20 mouse cellular contexts compared by ENCODE assay signal in genomic region chr2:51250798-51251197, GRCm38 (mm10).
DNase-seq lines count a peak whose midpoint lies in the region; ATAC-seq and TF ChIP-seq lines count a peak whose summit lies in the region.
"Had no signal": no experiment of that assay in that cellular context is flagged by ENCODE, and none has a peak within 500 bp of the region (broad histone marks: within the 10 kb centered on the region; RNA-seq: fewer than 3 reads in every experiment).

No protein-coding gene starts in this region.

- no peak for TF ChIP-seq CTCF in midbrain, postnatal 0 days (IDR thresholded peaks at IDR 0.05)

- no peak overlapping the region for H3K4me3 ChIP-seq in hindbrain, embryonic 14.5 days (replicated peaks; ENCODE audit: low read length)
- no peak overlapping the region for H3K4me3 ChIP-seq in hindbrain, embryonic 16.5 days (ENCODE audit: low read length)
- H3K4me3 ChIP-seq in midbrain, embryonic 11.5 days (ENCODE audit: low read depth, low read length) = no peak overlapping the region
- H3K4me3 ChIP-seq in midbrain, embryonic 13.5 days (replicated peaks) = no peak overlapping the region
- H3K4me3 ChIP-seq in embryonic facial prominence, embryonic 14.5 days (ENCODE audit: low read depth, low read length) = no peak overlapping the region
- H3K4me3 ChIP-seq in midbrain, postnatal 0 days (ENCODE audit: low read depth, low read length) = no peak overlapping the region
- H3K4me3 ChIP-seq: embryonic facial prominence, embryonic 15.5 days; forebrain, embryonic 10.5 days; gastrocnemius, adult 2 months; heart, embryonic 12.5 days; layer of hippocampus, adult 2 months had no signal

- no peak overlapping the region for H3K27ac ChIP-seq in hindbrain, embryonic 14.5 days
- H3K27ac ChIP-seq in hindbrain, embryonic 16.5 days (ENCODE audit: low read depth, low read length) = no peak overlapping the region
- no peak overlapping the region for H3K27ac ChIP-seq in midbrain, embryonic 11.5 days (ENCODE audit: low read depth, low read length)
- no peak overlapping the region for H3K27ac ChIP-seq in midbrain, embryonic 13.5 days
- no peak overlapping the region for H3K27ac ChIP-seq in embryonic facial prominence, embryonic 14.5 days (replicated peaks; ENCODE audit: low read depth, low read length)
- H3K27ac ChIP-seq in midbrain, postnatal 0 days (ENCODE audit: low read depth, low read length) = no peak overlapping the region
- H3K27ac ChIP-seq: embryonic facial prominence, embryonic 15.5 days; forebrain, embryonic 10.5 days; gastrocnemius, adult 2 months; layer of hippocampus, adult 2 months had no signal

- no peak for DNase-seq in hindbrain, embryonic 14.5 days (ENCODE audit: low spot score)
- no peak for DNase-seq in midbrain, embryonic 11.5 days (ENCODE audit: low spot score, missing footprints)
- DNase-seq in embryonic facial prominence, embryonic 14.5 days (ENCODE audit: low spot score) = peak; percentile 82
- DNase-seq in midbrain, postnatal 0 days (ENCODE audit: low spot score) = peak; percentile 65
- no peak for DNase-seq in urinary bladder, postnatal 10 days (ENCODE audit: low spot score)
- DNase-seq: cerebellum, adult 9-10 months; gastrocnemius, adult 2 months; heart, postnatal 14 days; kidney, adult 2 months; kidney, postnatal 14 days; layer of hippocampus, postnatal 36 days; lung, adult 18-20 months; right cerebral cortex, postnatal 4 days; thymus, adult 2 months had no signal

- H3K9ac ChIP-seq in hindbrain, embryonic 14.5 days = no peak overlapping the region
- no peak overlapping the region for H3K9ac ChIP-seq in hindbrain, embryonic 16.5 days (ENCODE audit: low read depth, low read length)
- H3K9ac ChIP-seq in midbrain, embryonic 11.5 days (ENCODE audit: low read length) = no peak overlapping the region
- H3K9ac ChIP-seq in midbrain, embryonic 13.5 days (replicated peaks) = no peak overlapping the region
- no peak overlapping the region for H3K9ac ChIP-seq in embryonic facial prominence, embryonic 14.5 days (ENCODE audit: low read depth, low read length)
- H3K9ac ChIP-seq in midbrain, postnatal 0 days (replicated peaks; ENCODE audit: low read length, poor library complexity, severe bottlenecking) = no peak overlapping the region
- H3K9ac ChIP-seq: embryonic facial prominence, embryonic 15.5 days; heart, embryonic 12.5 days had no signal

- no peaks in the 10 kb centered on the region for H3K9me3 ChIP-seq in hindbrain, embryonic 14.5 days (ENCODE audit: control insufficient read depth, low read length)
- H3K9me3 ChIP-seq in hindbrain, embryonic 16.5 days (ENCODE audit: control insufficient read depth, low read length) = no peaks in the 10 kb centered on the region
- no peaks in the 10 kb centered on the region for H3K9me3 ChIP-seq in midbrain, embryonic 11.5 days (ENCODE audit: control insufficient read depth, low read length)
- H3K9me3 ChIP-seq in midbrain, embryonic 13.5 days = no peaks in the 10 kb centered on the region
- H3K9me3 ChIP-seq in embryonic facial prominence, embryonic 14.5 days (ENCODE audit: control insufficient read depth, low read length) = no peaks in the 10 kb centered on the region
- H3K9me3 ChIP-seq in midbrain, postnatal 0 days (ENCODE audit: low read length) = no peaks in the 10 kb centered on the region
- H3K9me3 ChIP-seq: embryonic facial prominence, embryonic 15.5 days; forebrain, embryonic 10.5 days; heart, embryonic 12.5 days had no signal

- H3K36me3 ChIP-seq in hindbrain, embryonic 14.5 days (replicated peaks; ENCODE audit: control insufficient read depth, insufficient read depth) = no peaks in the 10 kb centered on the region
- H3K36me3 ChIP-seq in hindbrain, embryonic 16.5 days (ENCODE audit: control insufficient read depth, insufficient read depth, low read length) = no peaks in the 10 kb centered on the region
- H3K36me3 ChIP-seq in midbrain, embryonic 11.5 days (ENCODE audit: control insufficient read depth, insufficient read depth, low read length) = no peaks in the 10 kb centered on the region
- no peaks in the 10 kb centered on the region for H3K36me3 ChIP-seq in midbrain, embryonic 13.5 days
- no peaks in the 10 kb centered on the region for H3K36me3 ChIP-seq in embryonic facial prominence, embryonic 14.5 days (ENCODE audit: control insufficient read depth, insufficient read depth, low read length)
- H3K36me3 ChIP-seq in midbrain, postnatal 0 days (ENCODE audit: insufficient read depth, low read length) = no peaks in the 10 kb centered on the region
- H3K36me3 ChIP-seq: embryonic facial prominence, embryonic 15.5 days; forebrain, embryonic 10.5 days; heart, embryonic 12.5 days had no signal

- H3K27me3 ChIP-seq in hindbrain, embryonic 14.5 days (ENCODE audit: control insufficient read depth, insufficient read depth, low read length) = no peaks in the 10 kb centered on the region
- H3K27me3 ChIP-seq in hindbrain, embryonic 16.5 days (replicated peaks; ENCODE audit: control insufficient read depth, insufficient read depth, low read length) = no peaks in the 10 kb centered on the region
- no peaks in the 10 kb centered on the region for H3K27me3 ChIP-seq in midbrain, embryonic 11.5 days (ENCODE audit: control insufficient read depth, insufficient read depth, low read length)
- no peaks in the 10 kb centered on the region for H3K27me3 ChIP-seq in midbrain, embryonic 13.5 days
- H3K27me3 ChIP-seq in embryonic facial prominence, embryonic 14.5 days (replicated peaks; ENCODE audit: control insufficient read depth, insufficient read depth, low read length) = no peaks in the 10 kb centered on the region
- H3K27me3 ChIP-seq in midbrain, postnatal 0 days (ENCODE audit: insufficient read depth, low read length) = no peaks in the 10 kb centered on the region
- H3K27me3 ChIP-seq: embryonic facial prominence, embryonic 15.5 days; heart, embryonic 12.5 days had no signal

- H3K4me1 ChIP-seq in hindbrain, embryonic 14.5 days (replicated peaks; ENCODE audit: control insufficient read depth, insufficient read depth, low read length) = no peaks in the 10 kb centered on the region
- H3K4me1 ChIP-seq in hindbrain, embryonic 16.5 days (ENCODE audit: control insufficient read depth, insufficient read depth, low read depth, low read length) = no peaks in the 10 kb centered on the region
- no peaks in the 10 kb centered on the region for H3K4me1 ChIP-seq in midbrain, embryonic 11.5 days (ENCODE audit: control insufficient read depth, insufficient read depth, low read length)
- H3K4me1 ChIP-seq in midbrain, embryonic 13.5 days (replicated peaks) = 0 out of 2 replicates have a peak, but pooled peaks cover 6% of the 10 kb centered on the region
- no peaks in the 10 kb centered on the region for H3K4me1 ChIP-seq in embryonic facial prominence, embryonic 14.5 days (ENCODE audit: control insufficient read depth, insufficient read depth, low read length)
- no peaks in the 10 kb centered on the region for H3K4me1 ChIP-seq in midbrain, postnatal 0 days (ENCODE audit: insufficient read depth, low read length)

- no peak overlapping the region for H3K4me2 ChIP-seq in hindbrain, embryonic 14.5 days (replicated peaks)
- no peak overlapping the region for H3K4me2 ChIP-seq in hindbrain, embryonic 16.5 days (ENCODE audit: low read length)
- no peak overlapping the region for H3K4me2 ChIP-seq in midbrain, embryonic 11.5 days
- no peak overlapping the region for H3K4me2 ChIP-seq in midbrain, embryonic 13.5 days (replicated peaks)
- no peak overlapping the region for H3K4me2 ChIP-seq in embryonic facial prominence, embryonic 14.5 days (ENCODE audit: low read depth, low read length)
- H3K4me2 ChIP-seq in midbrain, postnatal 0 days (ENCODE audit: low read depth, low read length, poor library complexity, severe bottlenecking) = no peak overlapping the region
- H3K4me2 ChIP-seq: embryonic facial prominence, embryonic 15.5 days; heart, embryonic 12.5 days had no signal

- WGBS in hindbrain, embryonic 14.5 days = 34% methylated on average over 6 of the region's 6 CpGs
- 38% methylated on average over 6 of the region's 6 CpGs for whole genome bisulfite sequencing in hindbrain, embryonic 16.5 days
- 64% methylated on average over 6 of the region's 6 CpGs for WGBS in midbrain, embryonic 11.5 days
- 39% methylated on average over 6 of the region's 6 CpGs for WGBS in midbrain, embryonic 13.5 days
- WGBS in embryonic facial prominence, embryonic 14.5 days = 47% methylated on average over 6 of the region's 6 CpGs
- WGBS in midbrain, postnatal 0 days = 33% methylated on average over 6 of the region's 6 CpGs

- peak; percentile 60; the same call in 1 of the 2 replicates for ATAC-seq in hindbrain, embryonic 14.5 days (ENCODE audit: low FRiP score)
- ATAC-seq in hindbrain, embryonic 16.5 days = no peak
- ATAC-seq in midbrain, embryonic 11.5 days (ENCODE audit: low FRiP score) = 0 out of 2 replicates have a peak, but pooled peaks have one; percentile 40
- ATAC-seq in midbrain, embryonic 13.5 days = no peak
- no peak for ATAC-seq in embryonic facial prominence, embryonic 14.5 days (ENCODE audit: low read depth)
- ATAC-seq in midbrain, postnatal 0 days (ENCODE audit: low FRiP score) = no peak

Comparison
In these comparisons a context has a peak if more than half of its experiments do, and no peak if none do; other contexts are left out.
1. ATAC-seq: peak in hindbrain, embryonic 14.5 days (single experiment) and midbrain, embryonic 11.5 days (single experiment); none in hindbrain, embryonic 16.5 days (single experiment), midbrain, embryonic 13.5 days (single experiment), embryonic facial prominence, embryonic 14.5 days (single experiment) and midbrain, postnatal 0 days (single experiment).
2. DNase-seq: peak in embryonic facial prominence, embryonic 14.5 days (single experiment) and midbrain, postnatal 0 days (single experiment); none in hindbrain, embryonic 14.5 days (single experiment), midbrain, embryonic 11.5 days (single experiment) and urinary bladder, postnatal 10 days (single experiment).